Comparison of ENCODE assay signal across 8 mouse cellular contexts in genomic region chr8:91806720-91807241, GRCm38 (mm10). TPM values are rescaled to one million over a fixed set of nuclear protein-coding genes. Genes with fewer than 3 reads are reported as not detected.
A peak's percentile ranks its signal among the peaks of the same experiment; 100 is the strongest.
DNase-seq lines count a peak whose midpoint lies in the region; ATAC-seq lines count a peak whose summit lies in the region.

No protein-coding gene starts in this region.

- no peak overlapping the region for H3K4me3 ChIP-seq in forebrain, embryonic 11.5 days (ENCODE audit: low read depth, low read length)
- H3K4me3 ChIP-seq in forebrain, embryonic 13.5 days, result no peak overlapping the region
- peak overlapping the region; percentile 14; the same call in 1 of the 2 replicates for H3K4me3 ChIP-seq in embryonic facial prominence, embryonic 12.5 days
- peak overlapping the region; percentile 98 for H3K4me3 ChIP-seq in midbrain, embryonic 10.5 days

- H3K4me2 ChIP-seq in forebrain, embryonic 11.5 days (ENCODE audit: low read depth, low read length, severe bottlenecking), result peak overlapping the region; percentile 39; the same call in 1 of the 2 replicates
- no peak overlapping the region for H3K4me2 ChIP-seq in forebrain, embryonic 13.5 days
- peak overlapping the region; percentile 50 for H3K4me2 ChIP-seq in embryonic facial prominence, embryonic 12.5 days (replicated peaks)

- no peak overlapping the region for H3K9ac ChIP-seq in forebrain, embryonic 11.5 days (ENCODE audit: low read length)
- H3K9ac ChIP-seq in forebrain, embryonic 13.5 days, result no peak overlapping the region
- 0 out of 2 replicates have a peak overlapping the region, but pooled peaks have one; percentile 24 for H3K9ac ChIP-seq in embryonic facial prominence, embryonic 12.5 days

- no peaks in the 10 kb centered on the region for H3K9me3 ChIP-seq in forebrain, embryonic 11.5 days (ENCODE audit: control insufficient read depth, low read length)
- no peaks in the 10 kb centered on the region for H3K9me3 ChIP-seq in forebrain, embryonic 13.5 days (replicated peaks)
- H3K9me3 ChIP-seq in embryonic facial prominence, embryonic 12.5 days, result no peaks in the 10 kb centered on the region
- H3K9me3 ChIP-seq in midbrain, embryonic 10.5 days (replicated peaks), result no peaks in the 10 kb centered on the region

- peaks cover 81% of the 10 kb centered on the region for H3K27me3 ChIP-seq in forebrain, embryonic 11.5 days (ENCODE audit: control insufficient read depth, insufficient read depth, low read length)
- peaks cover 90% of the 10 kb centered on the region for H3K27me3 ChIP-seq in forebrain, embryonic 13.5 days
- H3K27me3 ChIP-seq in embryonic facial prominence, embryonic 12.5 days, result peaks cover 60% of the 10 kb centered on the region
- H3K27me3 ChIP-seq in midbrain, embryonic 10.5 days (ENCODE audit: low read depth, poor library complexity, severe bottlenecking), result peaks cover 93% of the 10 kb centered on the region

- WGBS in forebrain, embryonic 11.5 days, result 3% methylated on average over 12 of the region's 12 CpGs
- WGBS in forebrain, embryonic 13.5 days, result 6% methylated on average over 12 of the region's 12 CpGs
- 5% methylated on average over 12 of the region's 12 CpGs for WGBS in embryonic facial prominence, embryonic 12.5 days
- 4% methylated on average over 12 of the region's 12 CpGs for WGBS in midbrain, embryonic 10.5 days

- no peak for ATAC-seq in forebrain, embryonic 11.5 days (replicated peaks; ENCODE audit: low FRiP score)
- ATAC-seq in forebrain, embryonic 13.5 days, result no peak
- no peak for ATAC-seq in embryonic facial prominence, embryonic 12.5 days (ENCODE audit: insufficient number of reproducible peaks, insufficient read depth, low FRiP score, low TSS enrichment)

- no peak overlapping the region for H3K27ac ChIP-seq in forebrain, embryonic 11.5 days (ENCODE audit: low read depth, low read length)
- no peak overlapping the region for H3K27ac ChIP-seq in forebrain, embryonic 13.5 days
- no peak overlapping the region for H3K27ac ChIP-seq in embryonic facial prominence, embryonic 12.5 days
- peak overlapping the region; percentile 95 for H3K27ac ChIP-seq in midbrain, embryonic 10.5 days (replicated peaks)

- DNase-seq in forebrain, embryonic 11.5 days (ENCODE audit: low spot score), result peak; percentile 56
- peak; percentile 41 for DNase-seq in kidney, postnatal 14 days
- DNase-seq in midbrain, embryonic 10.5 days (ENCODE audit: low spot score), result peak; percentile 51
- no peak for DNase-seq in layer of hippocampus, postnatal 10 days (ENCODE audit: low spot score in 2 of 2)
- DNase-seq in spleen, postnatal 14 days (ENCODE audit: low spot score in 2 of 2), result no peak
- DNase-seq in spleen, adult 12 weeks (ENCODE audit: low spot score), result no peak

- peaks cover 20% of the 10 kb centered on the region; the same call in 1 of the 2 replicates for H3K4me1 ChIP-seq in forebrain, embryonic 11.5 days (replicated peaks; ENCODE audit: control insufficient read depth, insufficient read depth, low read length)
- peaks cover 37% of the 10 kb centered on the region for H3K4me1 ChIP-seq in forebrain, embryonic 13.5 days
- peaks cover 40% of the 10 kb centered on the region for H3K4me1 ChIP-seq in embryonic facial prominence, embryonic 12.5 days
- H3K4me1 ChIP-seq in midbrain, embryonic 10.5 days, result peaks cover 71% of the 10 kb centered on the region

- H3K36me3 ChIP-seq in forebrain, embryonic 11.5 days (ENCODE audit: control insufficient read depth, insufficient read depth, low read length), result no peaks in the 10 kb centered on the region
- H3K36me3 ChIP-seq in forebrain, embryonic 13.5 days (ENCODE audit: poor library complexity, severe bottlenecking), result no peaks in the 10 kb centered on the region
- H3K36me3 ChIP-seq in embryonic facial prominence, embryonic 12.5 days, result no peaks in the 10 kb centered on the region
- no peaks in the 10 kb centered on the region for H3K36me3 ChIP-seq in midbrain, embryonic 10.5 days

RNA-seq across cellular contexts. Expression of gene Irx3, which starts 4.9 kb away (rescaled TPM):
- polyA plus RNA-seq in forebrain, embryonic 11.5 days (2014; fragmentation: Nextera tagmentation; extraction: Ambion mirVana), result 11.4 and 14.7 TPM in 2 replicates
- polyA plus RNA-seq in forebrain, embryonic 13.5 days (2015; fragmentation: Nextera tagmentation; extraction: Ambion mirVana), result 2.7 and 3.8 TPM in 2 replicates
- polyA plus RNA-seq in embryonic facial prominence, embryonic 12.5 days (2016; fragmentation: Nextera tagmentation; extraction: Ambion mirVana), result 35.0 and 46.7 TPM in 2 replicates
- 46.2 and 49.9 TPM in 2 replicates for polyA plus RNA-seq in midbrain, embryonic 10.5 days (2016; fragmentation: Nextera tagmentation; extraction: Ambion mirVana)
- total RNA-seq in layer of hippocampus, postnatal 10 days (2021), result under 1 TPM; 0.29 to 0.50 TPM

Comparison
In these comparisons a context has a peak if more than half of its experiments do, and no peak if none do; other contexts are left out.
1. DNase-seq: peak in forebrain, embryonic 11.5 days (single experiment), kidney, postnatal 14 days (single experiment) and midbrain, embryonic 10.5 days (single experiment); none in layer of hippocampus, postnatal 10 days (0 of 2), spleen, postnatal 14 days (0 of 2) and spleen, adult 12 weeks (single experiment).
2. H3K4me3 ChIP-seq: peak in embryonic facial prominence, embryonic 12.5 days (single experiment) and midbrain, embryonic 10.5 days (single experiment); none in forebrain, embryonic 11.5 days (single experiment) and forebrain, embryonic 13.5 days (single experiment).